Mouse (Mus musculus) erythroblast, adult 5-6 weeks (primary cell): Measurements from ENCODE around the gene Pramef8. TPM values are rescaled to one million over a fixed set of nuclear protein-coding genes. Genes with fewer than 3 reads are reported as not detected.
"Not testable (repeated sequence)": the region's sequence is repeated elsewhere in the genome, so short reads cannot be mapped to it uniquely, and the experiment has no call there.

Source experiments
- ATAC-seq: replicated peaks from 2 replicates; pipeline ENCODE4 v1.8.0; 2016; ENCODE audit warnings: moderate number of reproducible peaks, mild to moderate bottlenecking, moderate TSS enrichment, inconsistent platforms; ENCODE audit not compliant: poor library complexity, low FRiP score, severe bottlenecking
- total RNA-seq, 2 experiments: library from RNA; stranded (forward) in 1 of 2; stranded (reverse) in 1 of 2; fragments of 150-400 nt in 1 of 2; fragments of 200-764, 138-1000 nt in 1 of 2; gene quantifications; 2 replicates each; pipeline versions ENCODE4 v1.2.3 to v1.2.4; 2015 to 2017; ENCODE audit warnings: low replicate concordance in 2 of 2

Gene Pramef8
- total RNA-seq (2015; ENCODE audit: low replicate concordance) = 2.5 and 4.4 TPM in 2 replicates
- 4.3 and 4.9 TPM in 2 replicates for total RNA-seq (2017; ENCODE audit: low replicate concordance)

GRCm38 (mm10) chr4:143412219-143413092 is at the start of gene Pramef8:
Pramef8 (plus strand) TSS chr4:143412426.
- peak; percentile 100 for ATAC-seq

- ATAC-seq = no peak
Measured at GRCm38 (mm10) chr4:143366415-143367041, 45.7 kb upstream of the Pramef8 start.

GRCm38 (mm10) chr4:143379480-143379879 is 32.7 kb upstream of the Pramef8 start:
- no peak for ATAC-seq

- no peak for ATAC-seq
Measured at GRCm38 (mm10) chr4:143379931-143380715, 32.1 kb upstream of the Pramef8 start.

GRCm38 (mm10) chr4:143380716-143381004 is 31.6 kb upstream of the Pramef8 start:
- ATAC-seq = no peak

GRCm38 (mm10) chr4:143382163-143382562 is 30.1 kb upstream of the Pramef8 start:
- no peak for ATAC-seq

GRCm38 (mm10) chr4:143383646-143384045 is 28.6 kb upstream of the Pramef8 start:
- no peak for ATAC-seq

GRCm38 (mm10) chr4:143388955-143389702 is 23.1 kb upstream of the Pramef8 start:
- no peak; the same call in 1 of the 2 replicates for ATAC-seq

GRCm38 (mm10) chr4:143394181-143394580 is 18.0 kb upstream of the Pramef8 start, which contains the start of gene Pramel1:
Pramel1 (plus strand) TSS chr4:143394428.
- no peak for ATAC-seq

GRCm38 (mm10) chr4:143411566-143412218 is 534 bp upstream of the Pramef8 start:
- ATAC-seq = no peak

- ATAC-seq = no peak
Measured at GRCm38 (mm10) chr4:143413621-143414020, 1.4 kb downstream of the Pramef8 start.

GRCm38 (mm10) chr4:143414121-143414520 is 1.9 kb downstream of the Pramef8 start:
- ATAC-seq = no peak

GRCm38 (mm10) chr4:143426770-143427169 is 14.5 kb downstream of the Pramef8 start:
- not testable (repeated sequence) for ATAC-seq

GRCm38 (mm10) chr4:143450224-143450623 is 38.0 kb downstream of the Pramef8 start, which contains the start of gene Oog4:
Oog4 (minus strand) TSS chr4:143450324.
- no peak for ATAC-seq

Other genes starting within 250 kb of the Pramef8 start
- 8.6 and 15.0 TPM in 2 replicates for gene Prdm2, start 199.4 kb upstream of the Pramef8 start, total RNA-seq (2015; ENCODE audit: low replicate concordance)
- gene Prdm2, start 199.4 kb upstream of the Pramef8 start, total RNA-seq (2017; ENCODE audit: low replicate concordance) = 8.2 and 8.4 TPM in 2 replicates
- 0.84 TPM in 1 of 2 replicates, not detected in the other for gene Pdpn, start 112.9 kb upstream of the Pramef8 start, total RNA-seq (2015; ENCODE audit: low replicate concordance)
- gene Pdpn, start 112.9 kb upstream of the Pramef8 start, total RNA-seq (2017; ENCODE audit: low replicate concordance) = 0.42 TPM in 1 of 2 replicates, not detected in the other
- not detected in 2 replicates for gene Lrrc38, start 62.7 kb upstream of the Pramef8 start, total RNA-seq (2015; ENCODE audit: low replicate concordance)
- not detected in 2 replicates for gene Lrrc38, start 62.7 kb upstream of the Pramef8 start, total RNA-seq (2017; ENCODE audit: low replicate concordance)
- gene Pramel1, start 18.0 kb upstream of the Pramef8 start, total RNA-seq (2015; ENCODE audit: low replicate concordance) = not detected in 2 replicates
- gene Pramel1, start 18.0 kb upstream of the Pramef8 start, total RNA-seq (2017; ENCODE audit: low replicate concordance) = not detected in 2 replicates
- gene Oog4, start 37.9 kb downstream of the Pramef8 start, total RNA-seq (2015; ENCODE audit: low replicate concordance) = not detected in 2 replicates
- gene Oog4, start 37.9 kb downstream of the Pramef8 start, total RNA-seq (2017; ENCODE audit: low replicate concordance) = not detected in 2 replicates
- not detected in 2 replicates for gene Gm13043, start 98.9 kb downstream of the Pramef8 start, total RNA-seq (2015; ENCODE audit: low replicate concordance)
- gene Gm13043, start 98.9 kb downstream of the Pramef8 start, total RNA-seq (2017; ENCODE audit: low replicate concordance) = not detected in 2 replicates
- gene Gm13040, start 123.5 kb downstream of the Pramef8 start, total RNA-seq (2015; ENCODE audit: low replicate concordance) = not detected in 2 replicates
- gene Gm13040, start 123.5 kb downstream of the Pramef8 start, total RNA-seq (2017; ENCODE audit: low replicate concordance) = not detected in 2 replicates
- not detected in 2 replicates for gene BC080695, start 139.3 kb downstream of the Pramef8 start, total RNA-seq (2015; ENCODE audit: low replicate concordance)
- gene BC080695, start 139.3 kb downstream of the Pramef8 start, total RNA-seq (2017; ENCODE audit: low replicate concordance) = not detected in 2 replicates
- gene Gm13057, start 139.3 kb downstream of the Pramef8 start, total RNA-seq (2015; ENCODE audit: low replicate concordance) = not detected in 2 replicates
- gene Gm13057, start 139.3 kb downstream of the Pramef8 start, total RNA-seq (2017; ENCODE audit: low replicate concordance) = not detected in 2 replicates
- not detected in 2 replicates for gene Gm13083, start 202.6 kb downstream of the Pramef8 start, total RNA-seq (2015; ENCODE audit: low replicate concordance)
- not detected in 2 replicates for gene Gm13083, start 202.6 kb downstream of the Pramef8 start, total RNA-seq (2017; ENCODE audit: low replicate concordance)
- gene Gm13088, start 244.8 kb downstream of the Pramef8 start, total RNA-seq (2015; ENCODE audit: low replicate concordance) = not detected in 2 replicates
- not detected in 2 replicates for gene Gm13088, start 244.8 kb downstream of the Pramef8 start, total RNA-seq (2017; ENCODE audit: low replicate concordance)